Mouse (Mus musculus) adipose tissue, adult 10 weeks (tissue): ENCODE data around the gene Cbll1. TPM values are rescaled to one million over a fixed set of nuclear protein-coding genes. Genes with fewer than 3 reads are reported as not detected.

ENCODE experiments used
- polyA plus RNA-seq: library from polyadenylated mRNA; stranded (reverse); fragments of 350-450 nt; fragmentation: Illumina TruSeq; extraction: RNeasy Lipid Tissue Mini Kit (QIAGEN cat#74804); gene quantifications from one replicate; pipeline ENCODE4 v1.2.3, GENCODE M21; 2014; ENCODE audit warnings: low read depth, low replicate concordance

Cbll1 gene
- polyA plus RNA-seq, result 8.4 TPM

DNA sequence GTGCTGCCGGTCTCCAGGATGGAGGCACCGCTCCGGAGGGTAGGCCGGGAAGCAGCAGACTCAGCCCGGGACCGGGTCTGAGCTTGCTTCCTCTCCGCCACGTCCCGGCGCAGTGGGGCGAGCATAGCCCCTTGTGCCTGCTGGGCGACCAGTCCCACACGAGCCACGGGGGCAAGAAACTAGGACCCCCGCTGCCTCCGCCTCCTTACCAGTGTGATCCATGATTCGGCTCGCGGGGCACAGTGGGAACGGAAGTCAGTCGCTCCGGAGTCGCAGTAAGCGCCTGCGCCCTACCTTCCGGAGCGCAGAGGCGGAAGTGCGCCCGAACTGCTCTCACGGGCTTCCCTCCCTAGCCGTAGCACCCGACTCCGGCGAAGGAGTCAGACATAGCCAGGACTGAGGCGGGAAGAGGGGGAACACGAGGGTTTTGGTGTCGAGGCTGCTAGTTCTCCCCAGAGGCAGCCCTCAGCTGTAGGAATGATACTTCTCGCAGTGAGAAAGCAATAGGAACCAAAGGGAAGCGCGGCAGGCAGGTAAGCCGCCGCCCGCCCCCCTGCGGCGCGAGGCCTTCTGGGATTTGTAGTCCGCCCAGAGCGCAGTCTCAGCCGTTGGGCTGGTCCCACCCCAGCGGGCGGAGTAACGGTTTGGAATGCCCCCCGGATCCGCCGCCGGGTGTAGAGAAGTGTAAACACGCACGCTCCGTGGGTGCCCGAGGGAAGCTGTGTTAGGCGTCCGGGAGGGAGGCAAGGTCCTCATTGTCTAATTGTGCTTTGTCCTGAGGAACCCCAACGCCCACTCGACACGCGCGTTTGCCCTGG, at the start of gene Cbll1:
TSS of gene Cbll1 (minus strand) at position 303 of the 818 bp plus-strand sequence.

Other genes with a start within 250 kb of the Cbll1 start
- gene Lamb1, start 234.4 kb downstream of the Cbll1 start, polyA plus RNA-seq, result 51.0 TPM
- gene Dld, start 148.2 kb downstream of the Cbll1 start, polyA plus RNA-seq, result 93.6 TPM
- gene Slc26a3, start 108.7 kb downstream of the Cbll1 start, polyA plus RNA-seq, result 12.8 TPM
- gene Slc26a4, start 60.4 kb upstream of the Cbll1 start, polyA plus RNA-seq, result 0.09 TPM
- 20.8 TPM for gene Bcap29, start 135.0 kb upstream of the Cbll1 start, polyA plus RNA-seq
- gene Dus4l, start 155.2 kb upstream of the Cbll1 start, polyA plus RNA-seq, result 9.2 TPM
- 30.4 TPM for gene Cog5, start 155.3 kb upstream of the Cbll1 start, polyA plus RNA-seq
- gene Gpr22, start 214.3 kb upstream of the Cbll1 start, polyA plus RNA-seq, result not detected